Mouse (Mus musculus): ENCODE results near the gene Lmf2. TPM values are rescaled to one million over a fixed set of nuclear protein-coding genes. Genes with fewer than 3 reads are reported as not detected.

Lmf2 gene
- polyA plus RNA-seq, 1 experiment: 32.5 TPM

- TF ChIP-seq POLR2A (IDR thresholded peaks at IDR 0.05; ENCODE audit: borderline replicate concordance, extremely low read depth, insufficient read depth, insufficient read length, poor library complexity, severe bottlenecking) (no peak), CTCF (IDR thresholded peaks at IDR 0.05; ENCODE audit: borderline replicate concordance, extremely low read depth, insufficient read depth, insufficient read length) (no peak)
- DNase-seq (ENCODE audit: low read depth): peak; percentile 5
Measured at GRCm38 (mm10) chr15:89377938-89378828, 22.7 kb upstream of the Lmf2 start.

GRCm38 (mm10) chr15:89377362-89377761, 21.9 kb upstream of the Lmf2 start:
- DNase-seq (ENCODE audit: low read depth): no peak
- TF ChIP-seq POLR2A (IDR thresholded peaks at IDR 0.05; ENCODE audit: borderline replicate concordance, extremely low read depth, insufficient read depth, insufficient read length, poor library complexity, severe bottlenecking) (no peak), CTCF (IDR thresholded peaks at IDR 0.05; ENCODE audit: borderline replicate concordance, extremely low read depth, insufficient read depth, insufficient read length) (no peak)

- DNase-seq (ENCODE audit: low read depth): no peak
- TF ChIP-seq CTCF (IDR thresholded peaks at IDR 0.05; ENCODE audit: borderline replicate concordance, extremely low read depth, insufficient read depth, insufficient read length): no peak
- TF ChIP-seq POLR2A (IDR thresholded peaks at IDR 0.05; ENCODE audit: borderline replicate concordance, extremely low read depth, insufficient read depth, insufficient read length, poor library complexity, severe bottlenecking): no peak
Measured at GRCm38 (mm10) chr15:89376957-89377356, 21.5 kb upstream of the Lmf2 start, which contains the start of gene Tymp. Tymp (minus strand) TSS chr15:89377039.

GRCm38 (mm10) chr15:89376040-89376439, 20.6 kb upstream of the Lmf2 start:
- TF ChIP-seq CTCF (IDR thresholded peaks at IDR 0.05; ENCODE audit: borderline replicate concordance, extremely low read depth, insufficient read depth, insufficient read length) (no peak), POLR2A (IDR thresholded peaks at IDR 0.05; ENCODE audit: borderline replicate concordance, extremely low read depth, insufficient read depth, insufficient read length, poor library complexity, severe bottlenecking) (no peak)
- no peak for DNase-seq (ENCODE audit: low read depth)

- TF ChIP-seq CTCF (IDR thresholded peaks at IDR 0.05; ENCODE audit: borderline replicate concordance, extremely low read depth, insufficient read depth, insufficient read length): no peak
- no peak for TF ChIP-seq POLR2A (IDR thresholded peaks at IDR 0.05; ENCODE audit: borderline replicate concordance, extremely low read depth, insufficient read depth, insufficient read length, poor library complexity, severe bottlenecking)
- no peak for DNase-seq (ENCODE audit: low read depth)
Measured at GRCm38 (mm10) chr15:89374801-89375534, 19.5 kb upstream of the Lmf2 start.

- TF ChIP-seq POLR2A (IDR thresholded peaks at IDR 0.05; ENCODE audit: borderline replicate concordance, extremely low read depth, insufficient read depth, insufficient read length, poor library complexity, severe bottlenecking): no peak
- TF ChIP-seq CTCF (IDR thresholded peaks at IDR 0.05; ENCODE audit: borderline replicate concordance, extremely low read depth, insufficient read depth, insufficient read length): no peak
- no peak for DNase-seq (ENCODE audit: low read depth)
Measured at GRCm38 (mm10) chr15:89374340-89374739, 18.9 kb upstream of the Lmf2 start.

GRCm38 (mm10) chr15:89373762-89374248, 18.3 kb upstream of the Lmf2 start, which contains the start of gene Sco2:
Sco2 (minus strand) TSS chr15:89373846.
- DNase-seq (ENCODE audit: low read depth): peak; percentile 96
- TF ChIP-seq POLR2A (IDR thresholded peaks at IDR 0.05; ENCODE audit: borderline replicate concordance, extremely low read depth, insufficient read depth, insufficient read length, poor library complexity, severe bottlenecking) (peak; percentile 62; the same call in 1 of the 2 replicates), CTCF (IDR thresholded peaks at IDR 0.05; ENCODE audit: borderline replicate concordance, extremely low read depth, insufficient read depth, insufficient read length) (peak; percentile 96)

GRCm38 (mm10) chr15:89373027-89373761, 17.7 kb upstream of the Lmf2 start:
- DNase-seq (ENCODE audit: low read depth): peak; percentile 87
- peak; percentile 54 for TF ChIP-seq CTCF (IDR thresholded peaks at IDR 0.05; ENCODE audit: borderline replicate concordance, extremely low read depth, insufficient read depth, insufficient read length)
- no peak for TF ChIP-seq POLR2A (IDR thresholded peaks at IDR 0.05; ENCODE audit: borderline replicate concordance, extremely low read depth, insufficient read depth, insufficient read length, poor library complexity, severe bottlenecking)

GRCm38 (mm10) chr15:89372536-89372935, 17.1 kb upstream of the Lmf2 start:
- TF ChIP-seq POLR2A (IDR thresholded peaks at IDR 0.05; ENCODE audit: borderline replicate concordance, extremely low read depth, insufficient read depth, insufficient read length, poor library complexity, severe bottlenecking) (no peak), CTCF (IDR thresholded peaks at IDR 0.05; ENCODE audit: borderline replicate concordance, extremely low read depth, insufficient read depth, insufficient read length) (no peak)
- no peak for DNase-seq (ENCODE audit: low read depth)

GRCm38 (mm10) chr15:89372068-89372467, 16.6 kb upstream of the Lmf2 start:
- peak; percentile 11 for DNase-seq (ENCODE audit: low read depth)
- TF ChIP-seq CTCF (IDR thresholded peaks at IDR 0.05; ENCODE audit: borderline replicate concordance, extremely low read depth, insufficient read depth, insufficient read length): no peak
- TF ChIP-seq POLR2A (IDR thresholded peaks at IDR 0.05; ENCODE audit: borderline replicate concordance, extremely low read depth, insufficient read depth, insufficient read length, poor library complexity, severe bottlenecking): no peak

Measured in brain, embryonic 14.5 days (tissue).